Mouse (Mus musculus): ENCODE results near the gene Wdr45. TPM values are rescaled to one million over a fixed set of nuclear protein-coding genes. Genes with fewer than 3 reads are reported as not detected.
"Not testable (repeated sequence)": the region's sequence is repeated elsewhere in the genome, so short reads cannot be mapped to it uniquely, and the experiment has no call there.

Wdr45 gene
- 12.8 and 14.1 TPM in 2 replicates for polyA plus RNA-seq (2014; fragmentation: Nextera tagmentation; extraction: Ambion mirVana)

GRCm38 (mm10) chrX:7714135-7714899 lies at the start of gene Wdr45:
Gene Wdr45 (plus strand): TSS chrX:7714333.
- not testable (repeated sequence) for H3K27me3 ChIP-seq (ENCODE audit: control insufficient read depth, insufficient read depth, low read length); H3K27ac ChIP-seq (ENCODE audit: low read depth, low read length); H3K4me1 ChIP-seq (ENCODE audit: control insufficient read depth, insufficient read depth, low read length); H3K9me3 ChIP-seq (ENCODE audit: control insufficient read depth, low read length); H3K36me3 ChIP-seq (ENCODE audit: control insufficient read depth, insufficient read depth, low read length)
- peak within 1 kb of the TSS; percentile 2; the same call in 1 of the 2 replicates for H3K9ac ChIP-seq (ENCODE audit: low read length)
- ATAC-seq (ENCODE audit: low FRiP score) = peak; percentile 96
- H3K4me3 ChIP-seq (ENCODE audit: low read depth, low read length) = peak within 1 kb of the TSS; percentile 18
- peak; percentile 93 for DNase-seq (ENCODE audit: low spot score, missing footprints)
- peak within 1 kb of the TSS; percentile 29; the same call in 1 of the 2 replicates for H3K4me2 ChIP-seq
- 15% methylated on average over 23 of the region's 60 CpGs for WGBS

- H3K4me1 ChIP-seq (ENCODE audit: control insufficient read depth, insufficient read depth, low read length) = no peaks in the 10 kb centered on the region
- 90% methylated on average over 11 of the region's 11 CpGs for WGBS
- no peak overlapping the region for H3K4me2 ChIP-seq
- no peaks in the 10 kb centered on the region for H3K9me3 ChIP-seq (ENCODE audit: control insufficient read depth, low read length)
- DNase-seq (ENCODE audit: low spot score, missing footprints) (no peak), ATAC-seq (ENCODE audit: low FRiP score) (no peak)
- no peak overlapping the region for H3K9ac ChIP-seq (ENCODE audit: low read length)
- no peaks in the 10 kb centered on the region for H3K27me3 ChIP-seq (ENCODE audit: control insufficient read depth, insufficient read depth, low read length)
- H3K36me3 ChIP-seq (ENCODE audit: control insufficient read depth, insufficient read depth, low read length) = no peaks in the 10 kb centered on the region
- no peak overlapping the region for H3K4me3 ChIP-seq (ENCODE audit: low read depth, low read length)
- H3K27ac ChIP-seq (ENCODE audit: low read depth, low read length) = no peak overlapping the region
Observed at GRCm38 (mm10) chrX:7664791-7665190, 49.3 kb upstream of the Wdr45 start.

- Histone ChIP-seq H3K27me3 (ENCODE audit: control insufficient read depth, insufficient read depth, low read length) (no peaks in the 10 kb centered on the region), H3K9ac (ENCODE audit: low read length) (no peak overlapping the region), H3K9me3 (ENCODE audit: control insufficient read depth, low read length) (no peaks in the 10 kb centered on the region), H3K4me2 (no peak overlapping the region), H3K36me3 (ENCODE audit: control insufficient read depth, insufficient read depth, low read length) (no peaks in the 10 kb centered on the region), H3K4me3 (ENCODE audit: low read depth, low read length) (no peak overlapping the region), H3K27ac (ENCODE audit: low read depth, low read length) (no peak overlapping the region), H3K4me1 (ENCODE audit: control insufficient read depth, insufficient read depth, low read length) (no peaks in the 10 kb centered on the region)
- ATAC-seq (ENCODE audit: low FRiP score) (no peak), DNase-seq (ENCODE audit: low spot score, missing footprints) (no peak)
- WGBS = 75% methylated on average over 21 of the region's 21 CpGs
Observed at GRCm38 (mm10) chrX:7665739-7666502, 48.2 kb upstream of the Wdr45 start.

- H3K4me3 ChIP-seq (ENCODE audit: low read depth, low read length) = peak overlapping the region; percentile 34
- no peaks in the 10 kb centered on the region for H3K9me3 ChIP-seq (ENCODE audit: control insufficient read depth, low read length)
- no peaks in the 10 kb centered on the region for H3K36me3 ChIP-seq (ENCODE audit: control insufficient read depth, insufficient read depth, low read length)
- 16% methylated on average over 17 of the region's 19 CpGs for WGBS
- H3K27me3 ChIP-seq (ENCODE audit: control insufficient read depth, insufficient read depth, low read length) = no peaks in the 10 kb centered on the region
- H3K27ac ChIP-seq (ENCODE audit: low read depth, low read length) = no peak overlapping the region
- H3K4me2 ChIP-seq = peak overlapping the region; percentile 48
- peak; percentile 83 for ATAC-seq (ENCODE audit: low FRiP score)
- peak overlapping the region; percentile 42 for H3K9ac ChIP-seq (ENCODE audit: low read length)
- peak; percentile 87 for DNase-seq (ENCODE audit: low spot score, missing footprints)
- H3K4me1 ChIP-seq (ENCODE audit: control insufficient read depth, insufficient read depth, low read length) = no peaks in the 10 kb centered on the region
Observed at GRCm38 (mm10) chrX:7670390-7670881, 43.7 kb upstream of the Wdr45 start.

- peak; percentile 59; the same call in 1 of the 2 replicates for ATAC-seq (ENCODE audit: low FRiP score)
- Histone ChIP-seq H3K27ac (ENCODE audit: low read depth, low read length) (no peak within 1 kb of the TSS), H3K27me3 (ENCODE audit: control insufficient read depth, insufficient read depth, low read length) (no peaks in the 10 kb centered on the region), H3K4me3 (ENCODE audit: low read depth, low read length) (peak within 1 kb of the TSS; percentile 34), H3K9me3 (ENCODE audit: control insufficient read depth, low read length) (no peaks in the 10 kb centered on the region), H3K4me2 (peak within 1 kb of the TSS; percentile 48), H3K36me3 (ENCODE audit: control insufficient read depth, insufficient read depth, low read length) (no peaks in the 10 kb centered on the region), H3K4me1 (ENCODE audit: control insufficient read depth, insufficient read depth, low read length) (no peaks in the 10 kb centered on the region), H3K9ac (ENCODE audit: low read length) (peak within 1 kb of the TSS; percentile 42)
- DNase-seq (ENCODE audit: low spot score, missing footprints) = peak; percentile 87
- WGBS = 26% methylated on average over 31 of the region's 36 CpGs
Observed at GRCm38 (mm10) chrX:7670921-7671623, 43.1 kb upstream of the Wdr45 start, which contains the start of gene Plp2. Gene Plp2 (minus strand): TSS chrX:7671390.

GRCm38 (mm10) chrX:7672739-7673138 lies 41.4 kb upstream of the Wdr45 start:
- H3K27ac ChIP-seq (ENCODE audit: low read depth, low read length) = no peak overlapping the region
- no peak overlapping the region for H3K4me2 ChIP-seq
- no peaks in the 10 kb centered on the region for H3K4me1 ChIP-seq (ENCODE audit: control insufficient read depth, insufficient read depth, low read length)
- H3K9ac ChIP-seq (ENCODE audit: low read length) = no peak overlapping the region
- H3K4me3 ChIP-seq (ENCODE audit: low read depth, low read length) = no peak overlapping the region
- H3K27me3 ChIP-seq (ENCODE audit: control insufficient read depth, insufficient read depth, low read length) = no peaks in the 10 kb centered on the region
- 50% methylated on average over 6 of the region's 6 CpGs for WGBS
- H3K9me3 ChIP-seq (ENCODE audit: control insufficient read depth, low read length) = no peaks in the 10 kb centered on the region
- DNase-seq (ENCODE audit: low spot score, missing footprints) (no peak), ATAC-seq (ENCODE audit: low FRiP score) (no peak)
- H3K36me3 ChIP-seq (ENCODE audit: control insufficient read depth, insufficient read depth, low read length) = no peaks in the 10 kb centered on the region

GRCm38 (mm10) chrX:7673578-7674281 lies 40.4 kb upstream of the Wdr45 start:
- DNase-seq (ENCODE audit: low spot score, missing footprints) = no peak
- ATAC-seq (ENCODE audit: low FRiP score) = no peak
- Histone ChIP-seq H3K9ac (ENCODE audit: low read length) (no peak overlapping the region), H3K9me3 (ENCODE audit: control insufficient read depth, low read length) (no peaks in the 10 kb centered on the region), H3K27me3 (ENCODE audit: control insufficient read depth, insufficient read depth, low read length) (no peaks in the 10 kb centered on the region), H3K4me1 (ENCODE audit: control insufficient read depth, insufficient read depth, low read length) (no peaks in the 10 kb centered on the region), H3K36me3 (ENCODE audit: control insufficient read depth, insufficient read depth, low read length) (no peaks in the 10 kb centered on the region), H3K4me3 (ENCODE audit: low read depth, low read length) (no peak overlapping the region), H3K27ac (ENCODE audit: low read depth, low read length) (no peak overlapping the region), H3K4me2 (no peak overlapping the region)
- WGBS = 35% methylated on average over 12 of the region's 12 CpGs

GRCm38 (mm10) chrX:7674284-7675000 lies 39.7 kb upstream of the Wdr45 start:
- Histone ChIP-seq H3K9ac (ENCODE audit: low read length) (no peak overlapping the region), H3K4me3 (ENCODE audit: low read depth, low read length) (no peak overlapping the region), H3K4me1 (ENCODE audit: control insufficient read depth, insufficient read depth, low read length) (no peaks in the 10 kb centered on the region), H3K36me3 (ENCODE audit: control insufficient read depth, insufficient read depth, low read length) (no peaks in the 10 kb centered on the region), H3K9me3 (ENCODE audit: control insufficient read depth, low read length) (no peaks in the 10 kb centered on the region), H3K4me2 (peak overlapping the region; percentile 22), H3K27me3 (ENCODE audit: control insufficient read depth, insufficient read depth, low read length) (no peaks in the 10 kb centered on the region), H3K27ac (ENCODE audit: low read depth, low read length) (no peak overlapping the region)
- ATAC-seq (ENCODE audit: low FRiP score) (no peak), DNase-seq (ENCODE audit: low spot score, missing footprints) (peak; percentile 81)
- 39% methylated on average over 28 of the region's 28 CpGs for WGBS
